Mouse (Mus musculus) midbrain, embryonic 16.5 days (tissue): ENCODE data around the gene Snorc. TPM values are rescaled to one million over a fixed set of nuclear protein-coding genes. Genes with fewer than 3 reads are reported as not detected.

Experiments
- ATAC-seq: fragments of 200-750 bp; cut with Nextera tagmentation; 2 replicates; pipeline ENCODE4 v1.8.0; 2017; ENCODE audit warnings: moderate TSS enrichment
- H3K27ac ChIP-seq: fragments of 300-500 bp; sonication (generic); 2 replicates; pipeline ENCODE4 v1.5.1; 2014; ENCODE audit warnings: mild to moderate bottlenecking, low read length, mixed read lengths
- H3K27me3 ChIP-seq: fragments of 300-500 bp; sonication (generic); 2 replicates; pipeline ENCODE4 v1.6.1; 2014; ENCODE audit warnings: low read depth, low read length, mixed read lengths; ENCODE audit not compliant: control insufficient read depth, insufficient read depth
- H3K36me3 ChIP-seq: fragments of 300-500 bp; sonication (generic); 2 replicates; pipeline ENCODE4 v1.6.1; 2014; ENCODE audit warnings: mild to moderate bottlenecking, low read length, moderate library complexity, mixed read lengths; ENCODE audit not compliant: control insufficient read depth, insufficient read depth
- H3K4me1 ChIP-seq: fragments of 300-500 bp; sonication (generic); 2 replicates; pipeline ENCODE4 v1.6.1; 2014; ENCODE audit warnings: mild to moderate bottlenecking, low read length, mixed read lengths; ENCODE audit not compliant: control insufficient read depth, insufficient read depth
- H3K4me2 ChIP-seq: fragments of 300-500 bp; sonication (generic); 2 replicates; pipeline ENCODE4 v1.6.1; 2014; ENCODE audit warnings: mild to moderate bottlenecking, low read length, mixed read lengths
- H3K4me3 ChIP-seq: fragments of 300-500 bp; sonication (generic); 2 replicates; pipeline ENCODE4 v1.5.1; 2014; ENCODE audit warnings: low read depth, mild to moderate bottlenecking, low read length, moderate library complexity, mixed read lengths
- H3K9ac ChIP-seq: fragments of 300-500 bp; sonication (generic); 2 replicates; pipeline ENCODE4 v1.6.1; 2014; ENCODE audit warnings: low read depth, low read length, mixed read lengths
- H3K9me3 ChIP-seq: fragments of 300-500 bp; sonication (generic); replicated peaks from 2 replicates; pipeline ENCODE4 v1.6.1; 2014; ENCODE audit warnings: mild to moderate bottlenecking, low read length, mixed read lengths; ENCODE audit not compliant: control insufficient read depth, poor library complexity, severe bottlenecking
- WGBS: fragments of 180-500 bp; shearing (Covaris S2); extraction: QIAGEN DNeasy Blood & Tissue Kit; methylation state at CpG from one replicate; pipeline ENCODE4 v1.1.7; 2014; 5-methylcytosine and 5-hydroxymethylcytosine counted together
- polyA plus RNA-seq: library from polyadenylated mRNA; unstranded; fragments of >200 nt; fragmentation: Nextera tagmentation; extraction: Ambion mirVana; gene quantifications from 2 replicates; pipeline ENCODE4 v1.2.1, GENCODE M21; 2015

Gene Snorc
- polyA plus RNA-seq, 1 experiment from 2014 or later = 1.0 TPM

- no peak overlapping the region for H3K9ac ChIP-seq
- peaks cover 10% of the 10 kb centered on the region for H3K4me1 ChIP-seq
- peaks cover 5% of the 10 kb centered on the region for H3K27me3 ChIP-seq
- no peaks in the 10 kb centered on the region for H3K9me3 ChIP-seq
- WGBS = 58% methylated on average over 6 of the region's 6 CpGs
- no peak overlapping the region for H3K27ac ChIP-seq
- no peak overlapping the region for H3K4me2 ChIP-seq
- no peak for ATAC-seq
- no peaks in the 10 kb centered on the region for H3K36me3 ChIP-seq
- H3K4me3 ChIP-seq = no peak overlapping the region
These were observed 37.8 kb downstream of the Snorc start for GRCm38 (mm10) chr1:87507857-87508256.

DNA sequence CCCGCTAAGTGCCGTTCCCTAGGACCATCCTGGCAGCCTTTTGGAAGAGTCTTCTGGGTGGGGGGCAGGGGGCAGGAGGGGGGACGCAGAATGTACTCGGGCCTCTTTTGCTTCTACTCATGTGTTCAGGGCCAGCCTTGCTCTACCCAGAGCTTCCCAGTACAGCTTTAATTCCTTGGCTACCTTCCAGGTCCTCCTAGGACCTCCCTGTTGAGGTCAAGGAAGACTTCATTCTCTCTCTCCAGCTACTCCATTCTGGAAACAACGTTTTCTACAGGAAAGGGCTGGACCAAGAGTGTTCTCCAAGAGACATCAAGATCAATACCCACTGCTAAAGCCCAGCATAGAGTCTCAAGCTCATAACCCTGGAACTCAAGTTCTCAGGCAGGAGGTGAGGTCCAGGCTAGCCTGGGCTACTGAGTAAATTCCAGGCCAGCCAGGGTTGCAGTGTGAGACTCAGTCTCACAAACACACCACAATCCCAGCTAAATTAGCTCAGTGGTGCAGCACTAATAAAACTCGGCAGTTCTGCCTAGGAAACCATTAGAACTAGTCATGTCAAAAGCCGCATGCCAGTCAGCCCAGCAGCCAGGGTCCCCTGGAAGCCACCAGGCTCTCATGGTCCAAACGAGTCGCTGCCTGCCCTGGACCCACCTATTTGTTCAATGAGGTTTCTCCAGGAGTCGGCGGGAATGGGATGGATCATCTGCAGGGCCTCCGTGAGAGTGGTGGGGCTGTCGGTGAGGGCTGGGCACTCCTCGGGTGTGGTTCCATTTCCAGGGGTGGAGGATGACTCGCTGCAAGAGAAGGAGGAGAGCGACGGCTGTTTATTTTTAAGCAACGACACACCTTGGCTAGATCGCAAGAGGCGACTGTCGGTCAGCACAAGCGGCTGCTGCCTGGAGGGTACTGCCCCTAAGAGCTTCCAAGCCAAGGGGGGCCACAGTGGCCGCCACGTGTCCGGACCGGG is 38.8 kb downstream of the Snorc start:
- Histone ChIP-seq H3K27me3 (peaks cover 5% of the 10 kb centered on the region), H3K4me3 (peak overlapping the region; percentile 67), H3K4me1 (peaks cover 10% of the 10 kb centered on the region), H3K9ac (peak overlapping the region; percentile 77), H3K36me3 (no peaks in the 10 kb centered on the region), H3K4me2 (peak overlapping the region; percentile 87), H3K9me3 (no peaks in the 10 kb centered on the region), H3K27ac (no peak overlapping the region)
- 21% methylated on average over 26 of the region's 26 CpGs for WGBS
- no peak for ATAC-seq

DNA sequence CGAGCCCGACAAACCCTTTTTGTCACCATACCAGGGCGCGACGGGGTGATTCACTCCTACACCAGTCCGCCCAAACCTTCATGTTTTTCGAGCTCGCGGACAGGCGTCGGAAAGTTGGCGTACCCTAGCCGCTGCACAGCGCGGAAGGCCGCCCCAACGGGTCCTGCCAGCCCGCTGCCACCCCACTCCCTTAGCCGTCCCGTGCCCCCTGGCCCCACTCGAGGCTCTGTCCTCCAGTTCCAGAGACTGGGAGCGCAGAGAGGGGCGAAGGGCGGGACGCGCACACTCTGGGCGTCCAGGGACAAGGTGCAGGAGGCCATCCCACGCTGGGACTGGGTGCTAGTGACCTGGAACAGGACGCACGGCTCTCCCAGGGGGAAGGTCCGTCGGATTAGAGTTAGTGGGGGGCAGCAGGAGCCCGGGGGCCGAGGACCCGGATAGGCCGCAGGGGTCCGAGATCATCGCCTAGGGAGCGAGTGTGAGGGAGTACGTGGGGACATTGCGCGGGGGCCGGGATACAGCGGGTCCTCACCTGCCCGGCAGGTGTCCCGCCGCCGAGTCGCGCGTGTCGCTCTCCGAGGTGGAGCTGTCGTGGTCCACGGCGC is 39.6 kb downstream of the Snorc start, which contains the start of gene Neu2:
Gene Neu2 (plus strand): TSS at position 329 of the 605 bp plus-strand sequence.
- Histone ChIP-seq H3K36me3 (no peaks in the 10 kb centered on the region), H3K4me3 (peak within 1 kb of the TSS; percentile 67), H3K4me1 (peaks cover 10% of the 10 kb centered on the region), H3K4me2 (peak within 1 kb of the TSS; percentile 87), H3K9ac (peak within 1 kb of the TSS; percentile 77), H3K27me3 (peaks cover 5% of the 10 kb centered on the region), H3K9me3 (no peaks in the 10 kb centered on the region), H3K27ac (peak within 1 kb of the TSS; percentile 54)
- ATAC-seq = peak; percentile 70
- WGBS = 1% methylated on average over 51 of the region's 56 CpGs

- peak overlapping the region; percentile 67 for H3K4me3 ChIP-seq
- H3K27me3 ChIP-seq = peaks cover 5% of the 10 kb centered on the region
- H3K9ac ChIP-seq = peak overlapping the region; percentile 77
- H3K27ac ChIP-seq = peak overlapping the region; percentile 54
- H3K36me3 ChIP-seq = no peaks in the 10 kb centered on the region
- ATAC-seq = peak; percentile 91
- WGBS = under 1% methylated on average over 49 of the region's 61 CpGs
- peak overlapping the region; percentile 87 for H3K4me2 ChIP-seq
- H3K4me1 ChIP-seq = peaks cover 10% of the 10 kb centered on the region
- no peaks in the 10 kb centered on the region for H3K9me3 ChIP-seq
These were observed 40.2 kb downstream of the Snorc start for GRCm38 (mm10) chr1:87510166-87510691.

- H3K36me3 ChIP-seq = no peaks in the 10 kb centered on the region
- WGBS = 11% methylated on average over 5 of the region's 5 CpGs
- no peak overlapping the region for H3K27ac ChIP-seq
- no peak overlapping the region for H3K9ac ChIP-seq
- H3K4me3 ChIP-seq = peak overlapping the region; percentile 67
- H3K27me3 ChIP-seq = peaks cover 5% of the 10 kb centered on the region
- ATAC-seq = peak; percentile 46
- H3K4me1 ChIP-seq = peaks cover 10% of the 10 kb centered on the region
- no peaks in the 10 kb centered on the region for H3K9me3 ChIP-seq
- H3K4me2 ChIP-seq = peak overlapping the region; percentile 87
These were observed 40.8 kb downstream of the Snorc start for GRCm38 (mm10) chr1:87510845-87511244.

- H3K4me2 ChIP-seq = peak overlapping the region; percentile 35
- H3K4me1 ChIP-seq = peaks cover 2% of the 10 kb centered on the region; the same call in 1 of the 2 replicates
- H3K27ac ChIP-seq = no peak overlapping the region
- no peak overlapping the region for H3K4me3 ChIP-seq
- ATAC-seq = no peak
- H3K9ac ChIP-seq = no peak overlapping the region
- no peaks in the 10 kb centered on the region for H3K9me3 ChIP-seq
- no peaks in the 10 kb centered on the region for H3K36me3 ChIP-seq
- no peaks in the 10 kb centered on the region for H3K27me3 ChIP-seq
These were observed 50.4 kb downstream of the Snorc start for GRCm38 (mm10) chr1:87520467-87520866.

DNA sequence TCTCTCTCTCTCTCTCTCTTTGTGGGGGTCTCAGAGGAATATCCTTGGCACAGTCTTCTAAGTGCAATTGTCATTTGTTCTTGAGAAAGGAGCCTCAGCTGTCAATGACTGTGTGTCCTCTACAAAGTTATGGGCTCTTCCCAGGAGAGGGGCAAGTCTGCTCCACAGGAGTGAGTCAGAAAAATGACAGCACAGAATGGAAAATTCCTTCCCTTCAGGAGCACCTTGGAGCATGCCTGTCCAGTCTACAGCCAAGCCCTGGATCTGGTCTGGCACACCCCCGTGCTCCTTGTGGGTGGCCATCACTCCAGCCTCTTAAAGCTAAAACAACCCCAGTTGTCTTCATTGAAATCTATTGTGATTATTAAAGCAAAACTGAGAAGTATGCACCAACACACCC is 51.5 kb downstream of the Snorc start:
- Histone ChIP-seq H3K9me3 (no peaks in the 10 kb centered on the region), H3K4me2 (no peak overlapping the region), H3K27me3 (no peaks in the 10 kb centered on the region), H3K36me3 (no peaks in the 10 kb centered on the region), H3K9ac (no peak overlapping the region), H3K4me1 (peaks cover 2% of the 10 kb centered on the region; the same call in 1 of the 2 replicates), H3K4me3 (no peak overlapping the region), H3K27ac (no peak overlapping the region)
- no peak for ATAC-seq
- WGBS = 68% methylated on average over 1 of the region's 1 CpGs

- Histone ChIP-seq H3K4me3 (no peak overlapping the region), H3K4me2 (no peak overlapping the region), H3K36me3 (no peaks in the 10 kb centered on the region), H3K4me1 (peaks cover 2% of the 10 kb centered on the region; the same call in 1 of the 2 replicates), H3K9ac (no peak overlapping the region), H3K27me3 (no peaks in the 10 kb centered on the region), H3K9me3 (no peaks in the 10 kb centered on the region), H3K27ac (no peak overlapping the region)
- ATAC-seq = no peak
- WGBS = 95% methylated on average over 7 of the region's 7 CpGs
These were observed 55.0 kb downstream of the Snorc start for GRCm38 (mm10) chr1:87525041-87525440.
